Mouse (Mus musculus) embryonic facial prominence, embryonic 13.5 days (tissue): ENCODE results near the gene 1700028K03Rik. TPM values are rescaled to one million over a fixed set of nuclear protein-coding genes. Genes with fewer than 3 reads are reported as not detected.

ENCODE experiments used
- ATAC-seq: fragments of 200-750 bp; cut with Nextera tagmentation; 2 replicates; pipeline ENCODE4 v1.8.0; 2017; ENCODE audit warnings: low read depth; ENCODE audit not compliant: insufficient number of reproducible peaks, insufficient read depth, low FRiP score, low TSS enrichment
- H3K27ac ChIP-seq: fragments of 300-500 bp; sonication (generic); 2 replicates; pipeline ENCODE4 v1.5.1; 2015; ENCODE audit warnings: moderate library complexity, mild to moderate bottlenecking, inconsistent platforms
- H3K27me3 ChIP-seq: fragments of 300-500 bp; sonication (generic); 2 replicates; pipeline ENCODE4 v1.6.1; 2015; ENCODE audit warnings: mild to moderate bottlenecking, inconsistent platforms
- H3K36me3 ChIP-seq: fragments of 300-500 bp; sonication (generic); 2 replicates; pipeline ENCODE4 v1.6.1; 2015; ENCODE audit warnings: mild to moderate bottlenecking, inconsistent platforms
- H3K4me1 ChIP-seq: fragments of 300-500 bp; sonication (generic); 2 replicates; pipeline ENCODE4 v1.6.1; 2015; ENCODE audit warnings: inconsistent platforms
- H3K4me2 ChIP-seq: fragments of 300-500 bp; sonication (generic); 2 replicates; pipeline ENCODE4 v1.6.1; 2015; ENCODE audit warnings: moderate library complexity, mild to moderate bottlenecking, inconsistent platforms
- H3K4me3 ChIP-seq: fragments of 300-500 bp; sonication (generic); 2 replicates; pipeline ENCODE4 v1.5.1; 2015; ENCODE audit warnings: mild to moderate bottlenecking, inconsistent platforms
- H3K9ac ChIP-seq: fragments of 300-500 bp; sonication (generic); 2 replicates; pipeline ENCODE4 v1.6.1; 2015; ENCODE audit warnings: mild to moderate bottlenecking, inconsistent platforms
- H3K9me3 ChIP-seq: fragments of 300-500 bp; sonication (generic); 2 replicates; pipeline ENCODE4 v1.6.1; 2016; ENCODE audit warnings: inconsistent platforms
- WGBS: fragments of 180-500 bp; shearing (Covaris S2); methylation state at CpG from one replicate; pipeline ENCODE4 v1.1.7; 2015; ENCODE audit warnings: mixed read lengths; 5-methylcytosine and 5-hydroxymethylcytosine counted together
- polyA plus RNA-seq: library from polyadenylated mRNA; unstranded; fragments of >200 nt; fragmentation: Nextera tagmentation; extraction: Ambion mirVana; gene quantifications from 2 replicates; pipeline ENCODE4 v1.2.1, GENCODE M21; 2015

Gene 1700028K03Rik
- polyA plus RNA-seq: 0.18 and 0.36 TPM in 2 replicates

DNA sequence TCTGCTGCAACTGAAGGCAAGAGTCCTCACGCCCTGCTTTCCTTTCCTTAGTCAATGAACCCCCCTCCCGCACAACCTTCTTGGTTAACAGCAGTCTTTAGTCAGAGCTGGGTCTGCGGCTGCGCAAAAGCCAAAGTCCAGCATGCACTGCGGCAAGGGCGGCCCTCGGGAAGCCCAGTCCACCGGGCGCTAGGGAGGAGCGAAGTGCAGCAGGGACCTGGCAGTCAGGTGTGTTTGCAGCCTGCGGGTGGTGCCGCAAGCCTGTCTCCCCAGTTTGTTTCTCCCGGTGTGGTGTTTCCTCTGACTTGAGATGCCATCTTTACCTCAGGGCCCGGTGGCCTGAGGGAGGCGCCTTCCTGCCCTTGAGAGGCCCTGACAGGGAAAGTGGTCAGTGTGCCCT, at the start of gene 1700028K03Rik:
TSS of gene 1700028K03Rik (plus strand) at position 129 of the 400 bp plus-strand sequence.
- Histone ChIP-seq H3K4me2 (no peak within 1 kb of the TSS), H3K4me1 (no peaks in the 10 kb centered on the region), H3K36me3 (no peaks in the 10 kb centered on the region), H3K9me3 (no peaks in the 10 kb centered on the region), H3K9ac (no peak within 1 kb of the TSS), H3K27me3 (no peaks in the 10 kb centered on the region), H3K27ac (no peak within 1 kb of the TSS), H3K4me3 (no peak within 1 kb of the TSS)
- ATAC-seq: no peak
- 76% methylated on average over 15 of the region's 15 CpGs for WGBS

DNA sequence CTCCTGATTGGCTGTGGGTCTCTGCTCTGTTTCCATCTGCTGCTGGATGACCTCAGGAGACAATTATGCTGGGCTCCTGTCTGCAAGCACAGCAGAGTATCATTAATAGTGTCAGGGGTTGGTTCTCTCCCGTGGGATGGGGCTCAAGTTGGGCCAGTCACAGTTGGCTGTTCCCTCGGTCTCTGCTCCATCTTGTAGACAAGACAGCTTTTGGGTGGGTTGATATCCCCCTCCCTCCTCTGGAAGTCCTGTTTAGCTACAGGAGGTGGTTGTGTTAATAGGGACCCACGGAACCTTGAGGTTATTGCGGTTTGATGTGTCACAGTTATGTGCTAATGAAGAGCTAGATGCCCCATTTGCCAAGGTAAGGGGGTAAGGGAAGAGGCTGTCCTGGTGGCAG, 45.5 kb upstream of the 1700028K03Rik start:
- Histone ChIP-seq H3K27me3 (no peaks in the 10 kb centered on the region), H3K9ac (no peak overlapping the region), H3K36me3 (peaks cover 11% of the 10 kb centered on the region; the same call in 1 of the 2 replicates), H3K4me3 (no peak overlapping the region), H3K27ac (no peak overlapping the region), H3K4me1 (peaks cover 4% of the 10 kb centered on the region; the same call in 1 of the 2 replicates), H3K4me2 (no peak overlapping the region), H3K9me3 (no peaks in the 10 kb centered on the region)
- 75% methylated on average over 4 of the region's 4 CpGs for WGBS
- no peak for ATAC-seq

DNA sequence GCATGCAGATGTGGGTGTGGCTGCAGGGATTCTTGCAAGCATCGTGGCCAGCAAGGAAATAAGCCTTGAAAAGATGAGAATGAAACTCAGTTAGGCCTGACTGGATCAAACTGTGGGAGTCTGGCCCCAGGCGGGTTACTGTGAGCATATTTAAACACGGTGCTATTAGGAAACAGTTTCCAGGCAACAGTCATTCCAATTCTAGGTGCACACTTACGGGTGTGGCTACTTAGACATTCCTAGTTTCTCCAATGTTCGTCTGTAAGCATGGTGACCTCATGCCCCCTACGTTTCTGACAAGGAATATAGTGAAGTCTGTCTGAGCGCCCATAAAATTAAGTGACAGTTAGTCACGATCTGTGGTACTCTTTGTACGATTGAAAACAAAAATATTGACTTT, 43.5 kb upstream of the 1700028K03Rik start:
- WGBS: 73% methylated on average over 9 of the region's 9 CpGs
- H3K9me3 ChIP-seq: peaks cover 4% of the 10 kb centered on the region; the same call in 1 of the 2 replicates
- peaks cover 17% of the 10 kb centered on the region for H3K36me3 ChIP-seq
- H3K4me2 ChIP-seq: no peak overlapping the region
- no peak overlapping the region for H3K9ac ChIP-seq
- H3K4me1 ChIP-seq: peaks cover 4% of the 10 kb centered on the region; the same call in 1 of the 2 replicates
- no peak overlapping the region for H3K4me3 ChIP-seq
- ATAC-seq: no peak
- H3K27me3 ChIP-seq: no peaks in the 10 kb centered on the region
- no peak overlapping the region for H3K27ac ChIP-seq

DNA sequence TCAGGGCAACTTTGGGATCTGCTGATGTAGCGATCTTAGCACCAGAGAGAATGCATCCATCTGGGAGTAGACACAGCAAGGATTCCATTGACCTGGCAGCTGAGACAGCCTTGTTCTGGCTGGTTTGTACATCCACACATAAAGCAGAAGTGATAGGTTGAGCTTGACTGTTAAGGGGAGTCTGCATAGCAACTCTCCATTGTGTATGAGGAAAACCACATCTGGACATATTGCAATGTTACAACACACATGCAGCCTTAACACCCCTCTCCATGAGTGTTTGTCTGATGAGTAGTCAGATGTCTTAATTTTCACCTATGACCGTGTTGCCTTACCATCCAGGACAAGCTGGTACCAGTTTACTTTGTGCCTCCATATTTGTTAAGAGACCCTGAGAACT, 42.0 kb upstream of the 1700028K03Rik start:
- no peak overlapping the region for H3K9ac ChIP-seq
- H3K4me1 ChIP-seq: peaks cover 4% of the 10 kb centered on the region; the same call in 1 of the 2 replicates
- no peak overlapping the region for H3K27ac ChIP-seq
- 89% methylated on average over 2 of the region's 2 CpGs for WGBS
- H3K4me3 ChIP-seq: no peak overlapping the region
- H3K9me3 ChIP-seq: peaks cover 4% of the 10 kb centered on the region; the same call in 1 of the 2 replicates
- no peak for ATAC-seq
- peaks cover 17% of the 10 kb centered on the region for H3K36me3 ChIP-seq
- H3K4me2 ChIP-seq: no peak overlapping the region
- H3K27me3 ChIP-seq: no peaks in the 10 kb centered on the region

DNA sequence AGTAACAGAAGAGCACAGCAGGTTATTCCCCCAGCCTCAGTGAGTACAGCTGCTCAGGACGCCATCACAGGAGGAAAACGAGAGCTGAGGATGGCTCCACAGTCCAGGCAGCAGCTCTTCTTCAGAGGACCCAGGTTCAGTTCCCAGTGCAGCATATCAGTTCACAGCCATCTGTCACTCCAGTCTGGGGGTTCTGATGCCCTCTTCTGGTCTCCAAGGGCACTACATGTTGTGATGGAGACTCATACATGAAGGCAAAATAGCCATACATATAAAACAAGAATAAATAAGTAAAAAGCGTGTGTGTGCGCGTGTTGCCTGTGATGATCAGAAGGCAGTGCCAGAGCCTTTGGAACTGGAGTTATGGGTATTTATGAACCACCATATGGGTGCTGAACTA, 39.8 kb upstream of the 1700028K03Rik start:
- ATAC-seq: no peak
- H3K4me3 ChIP-seq: no peak overlapping the region
- H3K27ac ChIP-seq: no peak overlapping the region
- peaks cover 17% of the 10 kb centered on the region for H3K36me3 ChIP-seq
- 96% methylated on average over 5 of the region's 5 CpGs for WGBS
- H3K4me2 ChIP-seq: no peak overlapping the region
- H3K9ac ChIP-seq: no peak overlapping the region
- peaks cover 4% of the 10 kb centered on the region; the same call in 1 of the 2 replicates for H3K9me3 ChIP-seq
- no peaks in the 10 kb centered on the region for H3K4me1 ChIP-seq
- H3K27me3 ChIP-seq: no peaks in the 10 kb centered on the region

DNA sequence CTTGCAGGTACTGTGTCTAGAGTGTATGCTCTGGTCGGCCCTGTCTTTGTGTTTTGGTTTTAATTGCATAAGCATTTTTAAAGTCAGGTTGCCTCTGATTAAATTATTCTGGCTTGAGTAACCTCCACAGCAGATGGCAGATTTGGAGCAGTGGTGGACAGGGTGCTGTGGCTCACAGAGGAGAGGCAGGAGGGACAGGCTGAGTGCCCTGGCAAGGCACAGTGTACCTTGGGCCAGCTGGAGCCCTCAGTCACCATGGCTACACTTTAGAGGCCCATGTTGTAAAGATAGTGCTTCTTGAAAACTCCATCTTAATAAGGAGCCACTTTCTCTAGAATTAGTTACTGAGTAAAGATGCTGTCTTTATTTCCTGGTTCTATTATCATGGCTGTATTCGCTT, 38.5 kb upstream of the 1700028K03Rik start:
- no peaks in the 10 kb centered on the region for H3K27me3 ChIP-seq
- ATAC-seq: no peak
- H3K9me3 ChIP-seq: peaks cover 4% of the 10 kb centered on the region; the same call in 1 of the 2 replicates
- H3K27ac ChIP-seq: no peak overlapping the region
- no peak overlapping the region for H3K4me3 ChIP-seq
- H3K36me3 ChIP-seq: peaks cover 17% of the 10 kb centered on the region
- no peaks in the 10 kb centered on the region for H3K4me1 ChIP-seq
- 92% methylated on average over 2 of the region's 2 CpGs for WGBS
- no peak overlapping the region for H3K4me2 ChIP-seq
- H3K9ac ChIP-seq: no peak overlapping the region

DNA sequence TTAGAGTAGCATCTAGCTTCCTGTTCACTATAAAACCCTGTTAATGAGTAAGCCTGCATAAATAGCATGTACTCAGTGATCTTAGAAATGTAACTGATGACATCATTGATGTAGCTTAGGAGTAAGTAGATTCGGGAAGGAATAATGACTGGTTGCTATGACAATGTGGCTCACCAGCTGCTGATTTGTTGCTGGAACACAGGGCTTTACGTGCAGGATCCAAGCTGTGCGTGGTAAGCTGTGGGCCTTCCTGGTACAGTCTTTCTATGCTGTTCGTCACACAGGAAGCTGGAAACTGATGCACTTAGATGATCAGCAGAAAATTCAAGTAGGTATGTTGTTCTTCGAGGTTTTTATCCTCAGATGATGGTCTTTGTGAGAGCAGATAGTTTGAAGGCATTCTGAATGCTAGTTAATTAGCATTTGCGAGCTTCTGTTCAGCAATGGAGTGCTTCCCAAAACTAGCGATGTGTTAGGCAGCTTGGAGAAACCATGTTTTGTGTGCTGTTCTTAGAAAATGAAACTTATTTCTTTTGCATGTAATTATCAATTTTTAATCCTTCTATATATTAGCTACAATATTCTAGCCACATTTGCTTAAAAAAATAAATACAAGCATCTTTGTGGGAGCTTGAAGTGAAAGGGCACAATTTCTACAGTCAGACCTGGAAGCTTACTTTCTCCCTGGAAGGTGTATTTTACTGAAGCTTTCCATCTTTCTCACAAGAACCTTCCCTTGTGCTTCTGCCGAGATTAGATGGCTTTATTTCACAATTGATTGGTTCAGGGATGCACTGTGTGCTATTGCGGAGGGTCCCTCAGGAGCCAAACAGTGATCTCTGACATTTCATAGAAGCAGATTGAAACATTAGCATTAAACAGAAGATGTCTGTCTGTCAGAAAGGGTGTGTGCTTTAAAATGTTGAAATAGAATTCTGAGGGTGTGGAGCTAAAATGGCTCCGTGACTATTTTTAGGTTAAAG, 36.7 kb upstream of the 1700028K03Rik start:
- Histone ChIP-seq H3K27ac (0 out of 2 replicates have a peak overlapping the region, but pooled peaks have one; percentile 7), H3K4me1 (no peaks in the 10 kb centered on the region), H3K4me2 (no peak overlapping the region), H3K4me3 (no peak overlapping the region), H3K36me3 (peaks cover 6% of the 10 kb centered on the region), H3K27me3 (no peaks in the 10 kb centered on the region), H3K9ac (no peak overlapping the region), H3K9me3 (peaks cover 4% of the 10 kb centered on the region; the same call in 1 of the 2 replicates)
- WGBS: 65% methylated on average over 10 of the region's 10 CpGs
- no peak for ATAC-seq

DNA sequence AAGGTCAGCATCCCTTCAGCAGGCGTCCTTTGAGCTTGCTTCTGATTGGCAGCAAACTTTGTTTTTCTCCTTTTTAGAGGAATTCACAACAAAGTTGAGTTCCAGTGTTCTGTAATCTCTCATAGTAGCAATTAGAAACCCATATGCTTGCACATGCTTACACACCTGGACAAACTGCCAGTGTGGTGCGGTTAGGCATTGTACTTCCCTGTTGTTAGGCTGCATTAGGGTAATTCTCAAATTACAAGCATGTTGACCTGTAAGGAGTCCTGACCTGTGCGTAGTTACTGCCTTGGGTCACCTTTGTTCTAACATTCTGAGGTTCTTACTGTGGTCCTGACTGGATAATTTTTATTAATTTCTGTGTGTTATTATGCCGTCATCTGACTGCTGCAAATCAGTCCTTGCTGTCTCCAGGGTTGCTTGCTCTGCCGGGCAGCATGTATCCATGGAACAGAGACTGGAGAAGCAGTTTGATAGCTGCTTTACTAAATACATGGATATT, 35.7 kb upstream of the 1700028K03Rik start:
- 44% methylated on average over 5 of the region's 5 CpGs for WGBS
- Histone ChIP-seq H3K36me3 (peaks cover 10% of the 10 kb centered on the region), H3K27ac (no peak overlapping the region), H3K4me1 (no peaks in the 10 kb centered on the region), H3K27me3 (no peaks in the 10 kb centered on the region), H3K9me3 (peaks cover 4% of the 10 kb centered on the region; the same call in 1 of the 2 replicates), H3K4me2 (no peak overlapping the region), H3K4me3 (no peak overlapping the region), H3K9ac (no peak overlapping the region)
- ATAC-seq: no peak

DNA sequence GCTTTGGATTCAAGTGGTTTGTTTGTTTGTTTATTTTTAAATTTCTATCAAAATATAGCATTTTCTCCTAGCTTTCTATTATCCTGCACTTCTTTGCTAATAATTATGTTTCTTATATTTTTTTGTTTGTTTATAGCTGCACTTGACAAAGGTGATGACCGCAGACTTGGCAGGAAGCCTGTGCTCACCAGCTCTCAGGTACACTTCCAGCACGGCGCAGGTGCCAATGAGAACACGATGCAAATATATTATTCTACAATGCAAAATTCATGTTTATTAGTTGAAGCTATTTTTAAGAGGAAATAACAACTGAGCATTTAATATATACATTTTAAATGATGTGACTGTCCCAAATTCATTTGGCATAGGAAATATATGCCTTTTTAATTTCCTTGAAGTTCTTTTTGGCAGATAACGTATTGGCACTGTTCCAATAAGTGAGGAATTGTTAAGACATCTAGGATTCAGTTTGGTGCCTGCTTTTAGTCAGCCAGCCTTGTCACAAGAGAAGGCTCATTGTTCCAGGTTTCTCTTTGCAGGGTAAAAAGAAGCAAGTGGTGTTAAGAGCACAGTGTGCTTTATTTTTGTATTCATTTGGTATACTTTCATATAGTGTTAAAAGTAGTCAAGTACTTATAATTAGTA, 34.5 kb upstream of the 1700028K03Rik start:
- Histone ChIP-seq H3K4me3 (no peak overlapping the region), H3K27ac (no peak overlapping the region), H3K9me3 (no peaks in the 10 kb centered on the region), H3K36me3 (peaks cover 6% of the 10 kb centered on the region; the same call in 1 of the 2 replicates), H3K4me1 (no peaks in the 10 kb centered on the region), H3K9ac (no peak overlapping the region), H3K4me2 (no peak overlapping the region), H3K27me3 (no peaks in the 10 kb centered on the region)
- ATAC-seq: no peak
- 88% methylated on average over 5 of the region's 5 CpGs for whole genome bisulfite sequencing

DNA sequence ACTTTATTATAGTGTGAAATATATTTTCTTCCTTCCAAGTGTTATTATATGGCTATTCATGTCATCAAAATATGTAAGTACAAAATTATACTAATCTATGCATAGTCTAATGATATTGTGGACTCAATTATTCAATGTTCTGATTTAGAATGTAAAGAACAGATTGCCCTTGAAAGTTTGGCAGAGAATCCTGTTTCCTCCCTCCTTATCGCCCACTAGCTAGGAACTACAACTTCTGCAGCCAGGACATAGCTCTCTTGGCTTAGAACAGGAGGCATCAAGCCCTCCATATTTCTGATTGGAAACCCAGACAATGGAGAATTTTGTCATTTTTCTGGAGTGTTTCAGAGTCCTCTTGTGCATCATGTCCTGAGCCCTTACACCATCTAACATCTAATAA, 33.8 kb upstream of the 1700028K03Rik start:
- WGBS: 79% methylated on average over 1 of the region's 1 CpGs
- ATAC-seq: no peak
- H3K4me3 ChIP-seq: no peak overlapping the region
- H3K4me2 ChIP-seq: no peak overlapping the region
- H3K27ac ChIP-seq: no peak overlapping the region
- H3K9me3 ChIP-seq: no peaks in the 10 kb centered on the region
- peaks cover 13% of the 10 kb centered on the region; the same call in 1 of the 2 replicates for H3K36me3 ChIP-seq
- H3K27me3 ChIP-seq: no peaks in the 10 kb centered on the region
- no peaks in the 10 kb centered on the region for H3K4me1 ChIP-seq
- no peak overlapping the region for H3K9ac ChIP-seq

DNA sequence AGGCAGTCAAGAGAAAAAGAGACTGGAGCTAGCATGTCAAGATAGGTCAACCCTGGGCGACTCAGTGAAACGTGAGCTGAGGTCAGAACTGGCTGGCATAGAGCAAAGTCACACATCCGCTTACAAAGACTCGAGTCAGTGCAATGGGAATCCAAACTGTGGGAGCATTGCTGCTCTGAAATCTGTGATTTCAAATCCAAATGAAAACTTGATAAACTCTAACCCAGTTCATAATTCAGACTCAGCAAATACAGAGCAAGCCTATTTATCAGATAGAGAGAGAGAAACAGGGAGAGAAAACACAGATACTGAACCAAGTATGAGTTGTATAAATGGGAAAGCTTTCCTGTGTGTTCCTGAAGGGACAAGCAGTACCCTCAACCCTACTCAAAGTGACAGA, 27.2 kb upstream of the 1700028K03Rik start, which contains the start of gene Gm42669:
TSS of gene Gm42669 (plus strand) at position 301 of the 400 bp plus-strand sequence.
- Histone ChIP-seq H3K4me2 (no peak within 1 kb of the TSS), H3K4me3 (no peak within 1 kb of the TSS), H3K9me3 (no peaks in the 10 kb centered on the region), H3K36me3 (peaks cover 18% of the 10 kb centered on the region), H3K4me1 (no peaks in the 10 kb centered on the region), H3K27ac (no peak within 1 kb of the TSS), H3K9ac (no peak within 1 kb of the TSS), H3K27me3 (no peaks in the 10 kb centered on the region)
- WGBS: 75% methylated on average over 4 of the region's 4 CpGs
- no peak for ATAC-seq
